Mouse (Mus musculus) ZHBTc4 (cell line): ENCODE measurements around the gene Doxl2.
A peak's percentile ranks its signal among the peaks of the same experiment; 100 is the strongest.

Source experiments
- DNase-seq: peaks from one replicate; pipeline ENCODE4 v3.0.0-alpha.2; 2011; ENCODE audit warnings: low read depth, low spot score

Gene Doxl2

GRCm38 (mm10) chr6:49009161-49009555, 34.4 kb downstream of the Doxl2 start:
- no peak for DNase-seq

- peak; percentile 76 for DNase-seq
Observed at GRCm38 (mm10) chr6:49009665-49010064, 34.9 kb downstream of the Doxl2 start.

- no peak for DNase-seq
Observed at GRCm38 (mm10) chr6:49011191-49011590, 36.4 kb downstream of the Doxl2 start.

GRCm38 (mm10) chr6:49013023-49013422, 38.3 kb downstream of the Doxl2 start:
- no peak for DNase-seq

GRCm38 (mm10) chr6:49013458-49013857, 38.7 kb downstream of the Doxl2 start:
- DNase-seq, result no peak

- DNase-seq, result no peak
Observed at GRCm38 (mm10) chr6:49017150-49017549, 42.4 kb downstream of the Doxl2 start.

- peak; percentile 69 for DNase-seq
Observed at GRCm38 (mm10) chr6:49019341-49019740, 44.6 kb downstream of the Doxl2 start.

GRCm38 (mm10) chr6:49021141-49022012, 46.6 kb downstream of the Doxl2 start:
- DNase-seq, result no peak

- peak; percentile 56 for DNase-seq
Observed at GRCm38 (mm10) chr6:49022384-49022783, 47.6 kb downstream of the Doxl2 start.

- peak; percentile 65 for DNase-seq
Observed at GRCm38 (mm10) chr6:49023315-49023714, 48.6 kb downstream of the Doxl2 start.

GRCm38 (mm10) chr6:49025290-49025689, 50.5 kb downstream of the Doxl2 start:
- DNase-seq, result no peak

- DNase-seq, result no peak
Observed at GRCm38 (mm10) chr6:49026496-49026895, 51.7 kb downstream of the Doxl2 start.

GRCm38 (mm10) chr6:49028019-49028418, 53.3 kb downstream of the Doxl2 start:
- no peak for DNase-seq
